Mouse (Mus musculus) kidney, adult 2 months (tissue): ENCODE data around the gene Marf1.

Source experiments
- CTCF ChIP-seq: fragments of 200-500 bp; conservative IDR thresholded peaks from 2 replicates; pipeline ENCODE4 v1.5.1; 2011; ENCODE audit warnings: low read depth, mild to moderate bottlenecking, control low read depth, low read length, moderate library complexity, mixed read lengths; ENCODE audit not compliant: insufficient read depth, insufficient read length
- POLR2A ChIP-seq: fragments of 200-500 bp; IDR thresholded peaks from one replicate; pipeline ENCODE4 v1.6.1; 2011; ENCODE audit warnings: low read depth, low read length, control low read depth

DNA sequence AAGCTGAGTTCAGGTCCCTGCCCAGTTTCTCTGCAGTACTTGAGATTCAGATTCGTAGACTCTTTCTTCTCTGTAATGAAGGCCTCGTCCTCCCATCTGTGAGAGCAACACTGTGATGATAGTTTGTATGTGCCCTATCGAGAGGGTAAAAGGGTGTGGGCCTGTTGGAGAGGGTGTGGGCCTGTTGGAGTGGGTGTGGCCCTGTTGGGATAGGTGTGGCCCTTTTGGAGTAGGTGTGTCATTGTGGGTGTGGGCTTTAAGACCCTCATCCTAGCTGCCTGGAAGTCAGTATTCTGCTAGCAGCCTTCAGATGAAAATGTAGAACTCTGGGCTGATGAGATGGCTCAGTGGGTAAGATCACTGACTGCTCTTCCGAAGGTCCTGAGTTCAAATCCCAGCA lies 3.3 kb upstream of the Marf1 start:
- TF ChIP-seq CTCF (no peak), POLR2A (no peak)
